Mouse (Mus musculus) left cerebral cortex, postnatal 4 days (tissue): ENCODE results near the gene Clec3b. TPM values are rescaled to one million over a fixed set of nuclear protein-coding genes. Genes with fewer than 3 reads are reported as not detected.

ENCODE experiments used
- DNase-seq: peaks from one replicate; pipeline ENCODE4 v3.0.0-alpha.2; 2022
- intact Hi-C: fragments of 180-260 bp; cut with DNase I; formaldehyde crosslinking; loops from one replicate; pipeline ENCODE4 v1.15.1; 2025
- total RNA-seq, 2 experiments: library from RNA; stranded (reverse); gene quantifications; 2 replicates each; pipeline ENCODE4 v1.2.3; 2021

The Clec3b gene
- 1 to 10 TPM; 7.3 to 8.2 TPM for total RNA-seq

DNA sequence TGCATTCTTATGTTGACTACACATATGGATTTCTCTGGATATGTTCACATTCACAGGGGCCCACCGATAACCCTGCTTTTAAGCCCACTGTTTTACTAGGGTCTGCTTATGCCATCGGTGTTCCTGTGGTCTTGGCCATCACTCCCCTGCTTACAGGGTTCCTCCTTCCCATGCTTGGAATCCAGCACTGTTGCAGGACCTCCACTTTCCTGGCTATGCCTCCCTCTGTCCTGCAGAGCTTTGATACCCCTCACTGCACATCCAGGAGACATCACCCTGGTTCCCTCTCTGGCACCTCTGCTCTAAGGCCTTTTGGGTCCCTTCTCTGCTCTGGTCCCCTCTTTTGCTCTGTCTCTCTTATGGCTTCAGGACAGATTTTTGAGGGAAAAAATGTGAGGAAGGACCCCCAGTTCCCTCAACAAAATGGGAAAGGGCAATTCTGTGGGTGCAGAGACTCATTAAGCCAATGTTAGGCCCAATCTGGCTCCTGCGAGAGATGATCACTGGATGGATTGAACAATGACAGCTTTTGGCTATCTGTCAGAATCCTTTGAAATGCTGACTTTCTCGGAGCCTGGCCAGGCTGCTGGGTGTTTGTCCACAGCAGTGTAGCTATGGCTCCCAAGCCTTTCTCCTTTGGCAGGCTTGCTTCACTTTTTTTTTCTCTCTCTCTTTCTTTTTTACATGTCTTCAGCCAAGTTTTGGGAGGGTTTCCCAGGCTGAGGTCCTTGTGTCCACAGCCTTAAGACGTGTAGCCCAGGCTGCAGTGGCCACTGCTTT, at the start of gene Clec3b:
Clec3b (plus strand) TSS at position 706 of the 780 bp plus-strand sequence.
- intact Hi-C loops: no loop called here
- peak; percentile 68 for DNase-seq

DNA sequence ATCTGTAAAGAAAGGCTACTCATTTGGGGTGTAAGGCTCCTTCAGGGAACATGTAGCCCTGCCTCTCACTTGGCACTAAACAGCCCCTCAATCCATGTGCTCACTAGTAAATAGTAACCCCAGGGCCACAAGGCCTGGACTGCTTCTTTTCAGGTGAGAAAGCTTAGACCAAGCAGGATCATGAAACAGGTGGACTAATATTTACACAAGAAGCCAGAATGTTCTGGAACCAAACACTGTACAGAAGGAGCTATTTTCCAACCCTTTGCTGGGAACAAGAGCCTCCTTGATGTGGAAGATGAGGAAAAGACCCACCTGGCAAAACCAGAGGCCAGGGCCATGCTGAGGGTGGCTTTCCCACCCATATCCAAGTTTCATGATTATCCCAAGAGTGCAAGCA, 47.3 kb upstream of the Clec3b start:
- DNase-seq: no peak
- intact Hi-C loops: no loop called here

DNA sequence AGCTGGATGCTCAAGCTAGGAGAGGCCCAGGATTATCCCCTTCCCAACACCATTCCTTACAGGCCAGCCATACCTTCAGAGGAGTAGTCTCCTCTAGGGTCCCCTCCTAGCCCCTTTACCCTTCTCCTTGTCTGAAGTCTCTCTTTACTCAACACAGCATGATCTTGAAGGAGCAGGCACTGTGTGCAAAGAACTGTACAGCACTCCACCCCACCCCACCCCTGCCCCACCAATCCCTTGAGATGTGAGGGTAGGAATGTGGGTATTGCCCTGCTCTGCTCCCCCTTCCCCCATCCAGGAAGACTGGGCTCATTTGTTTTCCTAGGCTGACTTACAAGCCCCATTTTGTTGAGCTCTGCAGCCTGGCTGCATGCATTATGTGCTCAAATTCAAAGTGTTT, 46.4 kb upstream of the Clec3b start:
- no peak for DNase-seq
- intact Hi-C loops: no loop called here

DNA sequence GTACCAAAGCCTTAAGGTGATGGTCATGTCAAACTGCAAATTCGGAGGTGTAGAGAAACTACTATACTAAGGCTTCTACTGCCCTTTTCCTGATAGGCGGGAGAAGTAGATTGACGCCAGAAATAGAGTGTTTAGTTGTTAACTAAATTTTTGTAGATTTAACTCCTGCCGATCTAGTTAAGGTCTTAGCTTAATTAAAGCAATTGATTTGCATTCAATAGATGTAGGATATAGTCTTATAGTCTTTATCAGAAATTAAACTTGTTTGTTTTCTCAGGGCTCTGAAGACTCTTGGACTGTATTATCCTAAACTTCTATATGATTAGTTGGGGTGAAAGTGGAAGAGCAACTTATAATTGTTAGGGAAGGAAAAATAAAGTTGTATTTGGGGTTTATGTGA, 43.6 kb upstream of the Clec3b start:
- DNase-seq: no peak

DNA sequence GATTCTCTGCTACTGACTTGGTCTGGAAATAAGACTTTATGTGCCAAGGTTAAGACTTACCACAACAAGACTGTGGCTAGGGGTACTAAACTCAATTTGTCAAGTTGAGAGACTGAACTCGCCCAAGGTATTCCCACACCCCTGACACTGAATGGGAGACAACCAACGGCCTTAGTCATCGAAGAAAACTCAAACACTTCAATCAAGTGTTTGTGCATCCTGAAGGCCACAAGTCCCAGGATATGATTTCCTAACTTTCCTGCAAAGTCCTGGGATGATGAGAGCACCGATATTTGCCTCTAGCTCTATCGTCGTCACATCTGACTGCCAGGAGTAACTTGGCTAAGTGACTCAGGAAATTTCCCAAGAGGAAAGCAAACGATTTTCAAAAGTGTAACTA, 41.6 kb upstream of the Clec3b start:
- intact Hi-C loops: no loop called here
- DNase-seq: no peak

More for the DNA sequence above, 43.6 kb upstream of the Clec3b start:
- intact Hi-C loops: no loop called here

DNA sequence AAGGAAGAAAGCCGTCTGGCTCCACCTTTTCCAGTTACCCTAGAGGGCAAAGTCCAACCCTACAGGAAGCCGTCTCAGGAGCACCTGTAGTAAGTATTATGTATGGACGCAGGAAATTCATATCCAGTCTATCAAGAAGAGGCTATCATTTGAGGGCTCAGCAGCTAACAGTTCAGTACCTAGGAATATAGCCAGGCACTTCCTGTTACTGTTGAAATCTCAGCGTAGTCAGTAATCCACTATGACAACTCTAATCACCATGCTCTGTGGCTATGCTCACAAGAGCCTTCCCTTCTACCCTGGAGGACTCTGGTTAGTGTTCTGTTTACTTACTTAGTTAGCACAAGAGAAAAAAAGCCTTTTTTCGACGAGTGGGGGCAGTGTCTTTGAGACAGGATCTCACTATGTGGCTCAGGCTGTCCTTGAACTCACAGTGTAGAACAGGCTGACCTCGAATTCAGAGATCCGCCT, 39.0 kb upstream of the Clec3b start:
- intact Hi-C loops: loop anchor here (10.0 kb wide), 1 partner anchor 377 kb away; no protein-coding TSS in a partner anchor
- DNase-seq: no peak

DNA sequence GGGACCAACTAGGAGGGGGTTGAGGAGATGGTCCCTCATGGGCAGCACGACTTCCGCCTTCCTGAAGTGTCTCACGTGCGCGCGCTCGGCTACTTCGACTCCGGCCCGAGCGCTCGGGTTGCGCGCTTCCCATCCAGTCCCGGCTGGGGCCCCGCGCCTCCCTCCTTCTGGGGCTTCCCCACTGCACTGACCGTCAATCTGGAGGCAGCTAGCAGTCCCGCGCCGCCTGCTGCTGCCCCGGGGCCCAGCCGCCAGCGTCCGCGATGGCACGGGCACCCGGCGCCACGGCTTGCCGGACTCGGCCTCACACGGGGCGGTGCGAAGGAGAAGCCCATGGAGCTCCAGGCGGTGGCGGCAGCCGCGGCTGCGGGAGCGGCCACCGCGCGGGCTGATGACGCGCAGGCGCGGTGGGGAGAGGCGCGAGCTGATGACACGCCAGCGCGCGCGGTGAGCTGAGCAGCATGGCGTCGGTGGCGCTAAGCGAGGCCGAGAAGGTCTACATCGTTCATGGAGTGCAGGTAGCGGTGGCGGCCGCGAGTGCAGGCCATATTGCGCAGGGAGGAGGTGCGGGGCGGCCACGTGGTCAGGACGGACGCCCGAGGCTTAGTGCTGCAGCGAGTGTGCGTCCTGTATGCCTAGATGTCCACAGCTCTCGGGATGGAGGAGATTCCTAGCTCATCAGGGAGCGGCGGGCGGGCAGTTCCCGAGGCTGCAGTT, 37.8 kb upstream of the Clec3b start, which contains the start of the genes Zdhhc3 and Exosc7:
Zdhhc3 (minus strand) TSS at position 401 of the 717 bp plus-strand sequence.
Exosc7 (plus strand) TSS at position 411 of the 717 bp plus-strand sequence.
- DNase-seq: peak; percentile 88
- intact Hi-C loops: loop anchor here (10.0 kb wide), 1 partner anchor 378 kb away; no protein-coding TSS in a partner anchor

DNA sequence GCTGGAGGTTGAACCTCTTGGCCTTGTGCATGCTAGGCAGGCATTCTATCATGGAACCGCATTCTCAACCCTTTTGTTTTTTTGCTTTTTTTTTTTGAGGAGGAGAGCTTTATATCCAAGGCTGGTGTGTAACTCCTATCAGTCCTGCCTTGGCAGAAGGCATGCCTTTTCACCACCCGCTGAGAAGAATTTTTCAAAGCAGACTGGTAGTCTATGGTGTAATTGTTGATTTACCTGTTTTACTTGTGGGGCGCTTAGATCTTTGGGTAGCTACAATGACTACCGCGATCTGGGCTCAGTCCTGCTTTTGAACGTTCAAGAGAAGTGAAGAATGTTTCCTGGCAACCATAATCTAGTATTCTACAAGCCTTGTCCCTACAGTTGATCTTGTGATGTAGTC, 36.8 kb upstream of the Clec3b start:
- intact Hi-C loops: loop anchor here (10.0 kb wide), 1 partner anchor 379 kb away; no protein-coding TSS in a partner anchor

DNA sequence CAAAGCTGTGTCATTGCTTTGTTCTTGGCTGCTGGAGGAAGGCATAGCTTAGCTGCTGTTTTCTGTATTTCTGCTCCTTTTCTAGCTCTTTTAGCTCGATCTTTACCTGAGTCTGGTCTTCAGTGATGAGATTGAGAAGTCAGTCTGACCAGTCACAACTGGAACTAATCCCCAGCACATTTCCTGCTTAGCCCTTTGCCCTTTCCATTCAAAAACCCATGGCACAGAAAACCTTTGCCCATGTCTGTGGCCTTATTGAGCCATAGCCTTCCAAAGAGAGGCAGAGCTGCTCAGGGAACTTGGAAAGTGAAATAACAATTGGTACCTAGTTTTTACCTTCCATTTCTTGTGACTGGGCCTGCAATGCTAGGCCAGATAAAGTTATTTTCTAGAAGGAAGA, 35.2 kb upstream of the Clec3b start:
- intact Hi-C loops: loop anchor here (10.0 kb wide), 1 partner anchor 381 kb away; no protein-coding TSS in a partner anchor
- no peak for DNase-seq

More for the DNA sequence above, 36.8 kb upstream of the Clec3b start:
- no peak for DNase-seq

DNA sequence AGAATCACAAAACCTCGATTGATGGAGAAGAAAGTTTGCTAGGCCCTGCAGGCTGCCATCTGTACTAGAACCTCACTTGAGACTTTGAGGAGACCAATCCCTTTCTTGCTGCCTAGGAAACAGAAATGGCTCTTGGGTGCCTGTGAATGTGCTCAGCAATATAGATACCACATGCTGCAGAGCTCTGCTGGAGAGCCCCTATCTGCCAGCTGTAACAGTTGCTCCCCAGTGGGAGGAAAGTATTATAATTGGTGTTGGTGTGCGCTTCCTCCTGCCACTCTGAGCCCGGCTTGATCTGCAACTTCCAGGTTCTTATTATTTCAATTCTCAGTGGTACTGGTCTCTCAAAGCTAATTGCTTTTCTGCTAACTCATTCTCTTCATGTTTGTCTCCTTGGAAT, 27.7 kb upstream of the Clec3b start:
- intact Hi-C loops: no loop called here
- no peak for DNase-seq

DNA sequence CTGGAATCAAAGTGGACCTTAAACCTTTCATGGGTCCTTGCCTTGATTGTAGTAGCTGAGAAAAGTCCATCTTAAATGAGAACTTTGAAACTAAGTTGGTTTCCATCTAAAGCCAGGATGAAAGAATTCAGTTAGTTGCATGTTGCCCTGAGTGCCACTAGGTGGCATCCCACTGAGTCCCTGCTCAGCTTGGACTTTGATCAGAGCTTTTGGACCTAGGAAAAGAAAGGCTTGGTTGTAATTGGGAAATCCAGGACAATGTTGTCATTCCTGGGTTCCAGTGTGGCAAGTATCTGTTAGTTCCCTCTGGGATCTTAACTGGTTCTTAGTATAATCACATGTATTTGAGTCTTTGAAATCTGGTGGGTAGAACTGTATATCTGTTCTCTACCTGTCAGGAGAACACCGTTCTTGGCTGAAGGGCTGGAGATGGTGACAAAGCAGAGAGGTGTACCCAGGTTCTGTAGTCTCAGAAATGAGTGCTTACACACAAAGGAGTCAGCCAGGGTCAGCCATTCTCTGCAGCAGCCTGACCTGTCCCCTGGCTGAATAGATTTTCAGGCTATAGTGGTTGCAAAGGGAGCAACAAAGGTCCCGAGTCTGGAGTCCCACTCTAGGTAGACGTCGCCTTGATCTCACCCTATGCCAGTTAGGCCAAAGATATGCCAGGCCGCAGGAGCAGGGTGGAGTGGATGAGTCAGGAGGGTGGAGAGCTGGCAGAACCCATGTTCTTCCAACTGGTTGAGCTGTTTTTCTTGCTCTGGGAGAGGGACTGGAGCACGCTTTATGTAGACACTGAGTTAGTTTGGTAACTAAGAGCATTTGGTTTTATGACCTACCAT, 27.0 kb upstream of the Clec3b start:
- DNase-seq: no peak
- intact Hi-C loops: no loop called here

DNA sequence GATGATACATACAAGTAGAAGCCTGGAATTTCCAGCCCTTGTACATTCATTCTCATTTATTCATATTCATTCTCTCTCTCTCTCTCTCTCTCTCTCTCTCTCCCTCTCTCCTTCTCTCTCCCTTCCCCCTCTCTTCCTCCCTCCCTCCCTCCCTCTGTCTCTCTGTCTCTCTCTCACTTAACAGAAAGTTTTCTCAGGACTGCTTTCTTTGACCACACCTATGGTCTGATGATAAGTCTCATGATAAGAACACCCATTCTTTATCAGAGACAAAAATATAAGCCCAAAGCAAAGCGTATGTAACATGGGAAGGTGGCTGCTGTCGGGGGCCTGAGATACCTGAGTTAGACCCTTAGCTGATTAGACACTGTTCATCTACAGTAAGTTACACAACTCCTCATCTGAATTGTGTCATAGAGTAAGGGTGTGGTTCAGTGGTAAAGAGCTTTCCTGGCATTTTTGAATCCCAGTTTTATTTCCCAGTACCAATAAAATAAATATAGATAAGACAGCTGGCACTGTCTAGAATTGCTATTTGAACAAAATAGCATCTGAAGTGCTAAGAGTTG, 26.2 kb upstream of the Clec3b start:
- no peak for DNase-seq
- intact Hi-C loops: no loop called here

DNA sequence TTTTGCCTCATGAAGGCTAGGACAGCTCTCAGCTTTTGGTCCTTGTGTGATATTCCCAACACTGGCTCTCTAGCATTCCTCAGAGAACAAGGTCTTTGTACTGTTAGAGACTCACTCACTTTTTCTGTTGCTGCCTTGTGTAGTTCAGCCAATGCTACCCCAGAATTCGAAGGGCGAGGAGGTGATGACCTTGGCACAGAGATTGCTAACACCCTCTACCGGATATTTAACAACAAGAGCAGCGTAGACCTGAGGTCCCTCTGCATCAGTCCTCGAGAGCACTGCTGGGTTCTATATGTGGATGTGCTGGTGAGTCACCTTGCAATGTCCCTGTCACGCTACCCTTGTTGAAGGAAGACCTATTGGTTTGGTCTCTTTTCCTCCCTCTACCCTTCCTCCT, 23.1 kb upstream of the Clec3b start:
- intact Hi-C loops: no loop called here

DNA sequence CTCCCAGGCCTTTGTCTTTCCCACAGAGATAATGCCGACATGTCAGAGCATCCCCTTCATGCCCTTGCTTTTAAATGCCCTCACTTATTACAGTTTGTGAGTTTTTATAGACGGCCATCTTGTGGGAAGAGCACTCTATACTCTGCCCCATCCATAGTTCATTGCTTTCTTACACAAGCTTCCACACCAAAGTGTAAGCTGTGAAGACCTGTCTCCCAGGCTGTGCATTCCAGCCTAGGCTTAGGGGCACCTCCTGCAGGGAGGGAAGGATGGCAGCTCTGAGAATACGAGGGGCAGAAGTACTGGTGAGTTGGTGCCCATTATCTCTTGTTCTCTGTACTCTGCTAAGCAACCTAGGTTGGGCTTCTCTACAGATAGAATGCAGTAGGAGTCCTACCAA, 17.8 kb upstream of the Clec3b start:
- DNase-seq: no peak
- intact Hi-C loops: no loop called here

More for the DNA sequence above, 23.1 kb upstream of the Clec3b start:
- DNase-seq: no peak

DNA sequence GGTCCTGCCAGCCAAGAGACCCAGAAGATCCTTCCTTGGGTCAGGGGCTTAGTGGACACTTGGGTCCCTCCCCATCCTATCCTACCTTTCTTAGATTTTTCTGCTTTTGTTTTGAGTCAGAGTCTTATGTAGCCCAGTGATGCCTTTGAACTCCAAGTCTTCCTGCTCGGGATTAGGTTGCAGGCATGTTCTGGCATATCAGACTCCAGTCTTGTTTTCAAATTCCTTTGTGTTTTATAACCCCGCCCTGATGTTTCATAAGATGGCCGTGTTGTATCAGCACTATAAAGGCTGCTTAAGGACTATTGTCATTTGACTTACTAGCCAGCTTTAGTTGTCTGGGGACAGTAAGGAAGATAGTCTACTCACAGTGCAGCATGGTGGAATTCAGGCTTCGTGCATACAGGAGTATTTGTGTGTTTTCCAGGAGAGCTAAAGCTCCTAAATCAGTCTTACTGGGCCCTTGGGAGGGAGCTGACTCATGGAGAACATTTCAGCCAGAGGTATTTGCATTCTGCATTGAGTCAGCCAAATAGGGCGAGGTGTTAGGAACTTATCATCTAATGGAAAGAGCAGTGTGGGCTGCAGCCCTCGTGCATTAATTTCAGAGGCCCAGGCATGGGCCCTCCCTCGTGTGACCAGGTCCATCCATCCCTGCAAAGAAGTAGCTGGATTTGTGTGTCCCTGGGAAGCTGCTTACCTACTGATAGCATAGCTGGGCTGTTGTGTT, 13.6 kb upstream of the Clec3b start:
- intact Hi-C loops: no loop called here

DNA sequence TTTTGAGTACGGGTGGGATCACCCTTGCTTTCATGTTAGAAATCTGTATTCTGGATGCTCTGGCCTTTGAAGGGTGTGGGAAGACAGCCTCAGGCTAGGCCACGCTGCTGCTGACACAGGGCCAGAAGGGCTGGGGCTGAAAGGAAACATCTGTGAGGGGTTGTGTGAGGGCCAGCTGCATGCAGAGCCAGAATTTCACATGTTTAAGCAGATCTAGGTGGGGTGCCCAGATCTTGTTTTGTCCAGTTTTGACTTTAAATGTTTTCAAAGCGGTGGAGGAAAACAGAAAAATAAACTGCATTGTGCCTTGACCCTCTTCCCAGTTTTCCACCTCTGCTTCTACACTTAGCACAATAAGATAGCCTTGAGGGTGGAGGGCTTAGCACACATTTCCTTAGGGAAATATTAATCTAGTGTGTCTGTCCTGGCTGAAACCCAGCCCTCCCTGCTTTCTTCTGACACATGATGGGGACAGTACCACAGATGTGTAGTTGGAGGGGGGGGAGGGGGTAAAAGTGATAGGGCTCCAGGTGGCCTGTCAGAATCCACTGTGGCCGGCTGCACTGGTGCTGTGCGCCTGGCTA, 11.8 kb upstream of the Clec3b start:
- DNase-seq: peak; percentile 34
- intact Hi-C loops: no loop called here

More for the DNA sequence above, 13.6 kb upstream of the Clec3b start:
- no peak for DNase-seq

DNA sequence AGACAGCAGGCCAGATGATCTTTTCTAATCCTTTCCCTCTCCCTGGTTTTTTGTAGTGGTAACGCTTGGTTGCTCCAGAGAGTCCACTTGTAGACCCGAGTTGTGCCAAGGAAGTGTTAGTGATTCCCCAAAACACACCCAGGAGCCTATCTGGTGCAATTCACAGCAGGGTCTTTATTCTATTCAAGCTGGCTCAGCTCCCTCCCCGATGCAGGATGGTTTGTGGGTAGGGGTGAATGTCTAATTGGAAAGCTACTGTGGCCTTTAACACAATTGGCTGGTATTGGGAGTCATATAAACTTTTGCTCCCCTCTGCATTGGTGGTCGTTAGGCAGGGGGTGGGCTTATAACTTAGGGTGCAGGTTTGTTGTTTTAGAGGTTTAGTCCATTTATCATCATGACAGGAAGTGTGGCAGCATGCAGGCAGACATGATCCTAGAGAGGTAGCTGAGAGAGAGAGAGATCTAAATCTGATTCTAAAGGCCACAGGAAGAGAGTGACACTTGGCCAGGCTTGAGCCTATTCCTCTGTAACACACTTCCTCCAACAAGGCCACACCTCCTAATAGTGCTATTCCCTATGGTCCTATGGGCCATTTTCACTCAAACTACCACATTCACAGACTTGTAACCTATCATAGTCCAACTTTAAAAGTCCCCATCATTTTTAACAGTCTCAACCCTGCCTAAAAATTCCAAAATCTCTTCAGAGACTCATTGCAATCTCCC, 10.7 kb upstream of the Clec3b start:
- no peak for DNase-seq
- intact Hi-C loops: no loop called here

DNA sequence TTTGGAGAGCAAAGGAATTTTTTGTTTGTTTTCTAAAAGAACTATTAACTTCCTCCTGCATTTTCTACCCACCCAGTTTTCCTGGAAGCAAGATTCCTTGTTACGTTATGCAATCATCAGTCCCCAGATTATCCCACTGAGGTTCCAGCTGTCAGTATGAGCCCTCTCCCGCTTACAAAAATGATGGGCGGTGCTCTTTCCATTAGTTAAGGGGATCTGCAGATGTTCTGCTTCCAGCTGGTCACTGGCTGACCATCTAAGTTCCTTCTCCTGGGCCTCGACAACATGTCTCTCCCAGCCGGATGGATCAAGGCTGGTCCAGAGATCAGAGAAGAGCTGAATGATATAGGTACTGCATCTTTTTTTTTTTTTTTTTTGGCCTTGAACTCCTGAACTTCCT, 2.3 kb upstream of the Clec3b start:
- no peak for DNase-seq
- intact Hi-C loops: no loop called here

DNA sequence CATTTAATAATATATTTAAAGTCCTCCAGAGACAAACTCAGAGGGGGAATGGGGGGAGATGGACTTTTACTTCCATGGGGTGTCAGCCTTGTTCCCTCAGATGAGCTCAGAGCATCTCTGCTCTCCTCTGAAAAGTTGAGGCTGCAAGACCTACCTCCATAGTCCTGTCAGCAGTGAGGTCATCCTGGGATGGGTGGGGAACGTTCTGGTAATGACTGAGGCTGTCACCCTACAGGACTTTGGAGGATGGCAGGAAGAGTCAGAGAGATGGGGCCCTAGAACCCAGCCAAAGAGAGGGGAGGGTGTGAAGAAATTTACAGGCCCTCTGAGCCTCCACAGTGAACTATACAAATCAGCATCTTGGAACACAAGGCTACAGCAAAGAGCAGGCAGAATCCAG, 815 bp downstream of the Clec3b start:
- no peak for DNase-seq
- intact Hi-C loops: no loop called here
